Mouse (Mus musculus): ENCODE data around the gene Slc12a6. TPM values are rescaled to one million over a fixed set of nuclear protein-coding genes. Genes with fewer than 3 reads are reported as not detected.

The Slc12a6 gene
- polyA plus RNA-seq, 1 experiment from 2014 or later = 4.1 TPM

DNA sequence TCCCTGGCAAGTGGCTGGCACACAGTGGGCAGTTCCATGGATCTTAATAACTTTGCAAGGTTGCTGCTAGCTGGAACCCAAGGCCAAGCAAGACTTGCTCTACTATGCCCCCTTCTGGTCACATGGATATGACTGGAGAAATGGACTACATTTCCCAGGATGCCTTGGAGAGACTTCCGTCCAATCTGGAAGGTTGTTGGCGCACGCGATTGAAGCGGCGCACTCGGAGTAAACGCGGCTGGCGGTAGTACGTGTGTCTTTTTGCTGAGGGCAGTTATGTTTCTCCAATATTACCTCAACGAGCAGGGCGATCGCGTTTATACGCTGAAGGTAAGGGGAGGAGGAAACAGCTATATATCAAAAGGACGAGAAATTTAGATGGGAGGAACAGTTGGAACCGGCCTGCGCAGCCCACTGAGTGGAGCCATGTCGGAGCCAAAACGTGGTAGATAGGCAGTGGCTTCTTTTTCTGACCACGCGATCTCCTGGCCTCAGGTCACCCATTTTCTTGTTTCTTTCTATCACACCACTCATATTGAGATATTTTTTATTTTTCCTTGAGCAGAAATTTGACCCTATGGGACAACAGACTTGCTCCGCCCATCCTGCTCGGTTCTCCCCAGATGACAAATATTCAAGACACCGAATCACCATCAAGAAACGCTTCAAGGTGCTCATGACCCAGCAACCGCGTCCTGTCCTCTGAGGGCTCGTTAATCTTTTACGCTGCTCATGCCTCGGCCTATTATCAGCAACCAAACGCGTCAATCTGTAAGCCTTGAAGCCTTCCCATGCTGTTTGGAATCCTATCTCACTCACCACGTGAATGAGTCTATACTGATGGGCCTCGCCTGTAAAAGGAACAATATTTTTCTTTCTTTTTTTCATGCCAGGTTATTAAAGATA is 3.6 kb upstream of the Slc12a6 start, which contains the start of gene Nop10:
Gene Nop10 (plus strand): TSS at position 179 of the 906 bp plus-strand sequence.
- peak within 1 kb of the TSS; percentile 72 for H3K27ac ChIP-seq (ENCODE audit: low read depth)
- peak within 1 kb of the TSS; percentile 68 for H3K9ac ChIP-seq (replicated peaks)
- ATAC-seq = peak; percentile 43
- peak within 1 kb of the TSS; percentile 77 for H3K4me2 ChIP-seq (ENCODE audit: low read depth, low read length)
- TF ChIP-seq EP300 (IDR thresholded peaks at IDR 0.05; ENCODE audit: low read depth) (no peak), CTCF (IDR thresholded peaks at IDR 0.05; ENCODE audit: low read depth) (peak; percentile 94)
- no peaks in the 10 kb centered on the region for H3K9me3 ChIP-seq (ENCODE audit: low read length)
- DNase-seq = peak; percentile 82
- peaks cover 19% of the 10 kb centered on the region for H3K4me1 ChIP-seq (ENCODE audit: insufficient read depth)
- no peaks in the 10 kb centered on the region for H3K36me3 ChIP-seq (replicated peaks; ENCODE audit: insufficient read depth, low read length)
- H3K4me3 ChIP-seq (ENCODE audit: low read depth, low read length) = peak within 1 kb of the TSS; percentile 62
- H3K27me3 ChIP-seq (ENCODE audit: insufficient read depth, low read length) = no peaks in the 10 kb centered on the region
- under 1% methylated on average over 36 of the region's 36 CpGs for WGBS (ENCODE audit: insufficient replicate concordance)

DNA sequence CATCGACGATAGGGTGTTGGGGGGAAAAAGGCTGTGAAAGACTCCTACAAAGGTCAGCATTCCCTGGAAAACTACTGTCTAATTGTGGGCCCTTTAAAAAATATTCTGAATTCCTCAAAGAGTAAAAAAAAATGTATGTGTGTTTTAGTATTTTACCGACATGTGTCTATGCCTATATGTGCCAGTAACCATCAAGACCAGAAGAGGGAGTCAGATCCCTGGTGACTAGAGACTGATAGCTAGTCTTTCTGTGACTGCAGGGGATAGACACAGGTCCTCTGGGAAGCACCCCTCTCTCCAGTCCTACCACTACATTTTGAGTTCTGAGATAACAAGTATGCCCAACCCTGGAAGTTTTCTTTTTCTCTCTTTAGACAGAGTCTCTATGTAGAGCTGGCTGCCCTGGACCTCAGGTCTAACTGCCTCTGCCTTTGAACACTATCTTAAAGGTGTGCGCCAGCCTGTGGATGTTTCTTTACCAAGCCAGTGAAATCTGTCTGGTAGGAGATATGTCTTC is 2.8 kb upstream of the Slc12a6 start:
- Histone ChIP-seq H3K4me3 (ENCODE audit: low read depth, low read length) (peak overlapping the region; percentile 62), H3K4me2 (ENCODE audit: low read depth, low read length) (peak overlapping the region; percentile 77), H3K27ac (ENCODE audit: low read depth) (peak overlapping the region; percentile 72), H3K4me1 (ENCODE audit: insufficient read depth) (peaks cover 21% of the 10 kb centered on the region), H3K9me3 (ENCODE audit: low read length) (no peaks in the 10 kb centered on the region), H3K9ac (replicated peaks) (peak overlapping the region; percentile 68), H3K27me3 (ENCODE audit: insufficient read depth, low read length) (no peaks in the 10 kb centered on the region), H3K36me3 (replicated peaks; ENCODE audit: insufficient read depth, low read length) (no peaks in the 10 kb centered on the region)
- no peak for TF ChIP-seq EP300 (IDR thresholded peaks at IDR 0.05; ENCODE audit: low read depth)
- TF ChIP-seq CTCF (IDR thresholded peaks at IDR 0.05; ENCODE audit: low read depth) = peak; percentile 68
- no peak for ATAC-seq
- WGBS (ENCODE audit: insufficient replicate concordance) = 22% methylated on average over 4 of the region's 4 CpGs
- DNase-seq = no peak

DNA sequence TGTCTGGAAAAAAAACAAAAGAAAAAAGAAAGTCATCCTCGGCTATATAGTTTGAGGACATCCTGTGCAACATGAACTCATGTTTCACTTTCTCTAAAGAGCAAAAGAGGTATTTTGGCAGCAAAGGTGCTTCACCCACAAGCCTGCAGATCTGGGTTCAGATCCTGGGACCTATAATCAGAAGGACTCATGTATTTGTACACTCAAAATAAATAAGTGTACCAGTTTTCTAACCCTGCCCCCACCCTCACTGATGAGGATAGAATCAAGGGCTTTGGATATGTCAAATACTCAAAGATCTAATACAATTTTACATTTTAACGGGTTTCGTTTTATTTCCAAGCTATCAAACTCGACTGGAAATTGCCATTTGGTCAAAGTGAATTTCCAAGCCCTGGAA is 1.3 kb upstream of the Slc12a6 start:
- TF ChIP-seq EP300 (IDR thresholded peaks at IDR 0.05; ENCODE audit: low read depth) = no peak
- H3K9ac ChIP-seq (replicated peaks) = no peak overlapping the region
- DNase-seq (no peak), ATAC-seq (no peak)
- H3K36me3 ChIP-seq (replicated peaks; ENCODE audit: insufficient read depth, low read length) = no peaks in the 10 kb centered on the region
- no peak overlapping the region for H3K4me3 ChIP-seq (ENCODE audit: low read depth, low read length)
- WGBS (ENCODE audit: insufficient replicate concordance) = 58% methylated on average over 4 of the region's 4 CpGs
- H3K4me1 ChIP-seq (ENCODE audit: insufficient read depth) = peaks cover 21% of the 10 kb centered on the region
- H3K9me3 ChIP-seq (ENCODE audit: low read length) = no peaks in the 10 kb centered on the region
- H3K4me2 ChIP-seq (ENCODE audit: low read depth, low read length) = 0 out of 2 replicates have a peak overlapping the region, but pooled peaks have one; percentile 92
- no peaks in the 10 kb centered on the region for H3K27me3 ChIP-seq (ENCODE audit: insufficient read depth, low read length)
- H3K27ac ChIP-seq (ENCODE audit: low read depth) = no peak overlapping the region

DNA sequence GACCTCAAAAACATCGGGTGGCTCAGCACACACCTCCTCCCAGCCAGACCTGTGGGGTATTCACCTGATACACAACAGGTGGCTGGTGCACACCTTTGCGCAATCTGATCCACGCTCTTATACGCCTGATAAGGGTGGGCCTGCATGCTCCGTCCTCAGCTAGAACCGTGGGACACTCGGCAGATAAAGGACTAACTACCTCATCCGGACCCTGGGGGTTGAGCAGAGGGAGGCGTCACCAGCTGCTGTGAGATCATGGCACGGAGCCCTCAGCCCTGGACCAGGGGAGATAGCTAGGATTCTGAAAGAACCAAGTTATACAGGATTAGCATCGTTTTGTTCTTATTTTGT is 592 bp downstream of the Slc12a6 start, which contains the start of gene Gm21985:
Gene Gm21985 (plus strand): TSS at position 73 of the 351 bp plus-strand sequence.
- Histone ChIP-seq H3K9ac (replicated peaks) (peak within 1 kb of the TSS; percentile 94), H3K9me3 (ENCODE audit: low read length) (no peaks in the 10 kb centered on the region), H3K27me3 (ENCODE audit: insufficient read depth, low read length) (no peaks in the 10 kb centered on the region), H3K4me3 (ENCODE audit: low read depth, low read length) (peak within 1 kb of the TSS; percentile 87), H3K4me2 (ENCODE audit: low read depth, low read length) (peak within 1 kb of the TSS; percentile 92), H3K36me3 (replicated peaks; ENCODE audit: insufficient read depth, low read length) (peaks cover 1% of the 10 kb centered on the region; the same call in 1 of the 2 replicates), H3K4me1 (ENCODE audit: insufficient read depth) (peaks cover 26% of the 10 kb centered on the region), H3K27ac (ENCODE audit: low read depth) (peak within 1 kb of the TSS; percentile 98)
- under 1% methylated on average over 11 of the region's 11 CpGs for WGBS (ENCODE audit: insufficient replicate concordance)
- TF ChIP-seq CTCF (IDR thresholded peaks at IDR 0.05; ENCODE audit: low read depth) (no peak), EP300 (IDR thresholded peaks at IDR 0.05; ENCODE audit: low read depth) (no peak)
- peak; percentile 69 for DNase-seq
- ATAC-seq = peak; percentile 44

DNA sequence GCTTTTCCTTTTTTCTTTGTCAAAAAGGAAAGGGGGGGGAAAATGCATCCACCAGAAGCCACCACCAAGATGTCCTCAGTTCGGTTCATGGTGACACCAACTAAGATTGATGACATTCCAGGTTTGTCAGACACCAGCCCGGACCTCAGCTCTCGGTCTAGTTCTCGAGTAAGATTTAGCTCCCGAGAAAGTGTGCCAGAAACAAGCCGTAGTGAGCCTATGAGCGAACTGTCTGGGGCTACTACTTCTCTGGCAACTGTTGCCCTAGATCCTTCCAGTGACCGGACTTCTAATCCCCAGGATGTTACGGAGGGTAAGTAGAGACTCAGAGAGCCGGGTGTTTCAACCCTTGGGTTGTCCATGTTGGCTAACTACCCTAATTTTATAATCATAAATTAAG is 1.2 kb downstream of the Slc12a6 start:
- ATAC-seq = no peak

DNA sequence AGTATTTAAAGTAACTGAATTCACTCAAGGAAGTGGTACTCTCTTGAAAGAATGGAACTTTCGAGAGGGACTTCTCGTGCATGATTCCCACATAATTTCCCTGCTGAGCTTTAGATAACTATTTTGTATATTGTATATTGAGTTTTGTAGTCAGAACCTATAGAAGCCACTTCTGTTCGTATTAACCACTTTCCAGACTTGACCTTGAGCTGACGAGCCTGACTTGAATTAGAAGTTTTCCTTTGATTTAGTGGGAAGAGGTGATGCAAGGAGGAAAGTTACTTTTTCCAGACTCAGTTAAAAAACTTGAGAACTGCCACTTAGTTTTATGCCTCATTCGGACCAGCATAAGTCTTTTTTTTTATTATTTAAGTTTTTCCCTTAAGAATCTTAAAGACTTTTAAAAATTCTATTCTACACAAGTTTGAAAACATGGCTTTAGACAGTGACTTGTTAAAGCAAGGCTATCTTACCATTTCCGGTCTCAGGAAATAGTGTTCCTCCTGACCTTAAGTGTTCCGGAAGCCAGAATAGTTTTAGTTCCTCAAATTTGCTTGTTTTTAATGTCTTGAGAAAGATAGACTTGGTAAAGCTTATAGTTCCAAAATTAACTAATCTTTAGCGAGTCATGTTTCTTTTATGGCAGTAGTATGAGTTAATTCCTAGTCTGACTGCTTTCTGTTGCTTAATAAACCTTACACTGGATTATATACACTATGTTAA is 2.1 kb downstream of the Slc12a6 start:
- no peaks in the 10 kb centered on the region for H3K9me3 ChIP-seq (ENCODE audit: low read length)
- peak overlapping the region; percentile 87 for H3K4me3 ChIP-seq (ENCODE audit: low read depth, low read length)
- H3K4me2 ChIP-seq (ENCODE audit: low read depth, low read length) = peak overlapping the region; percentile 92
- no peak for ATAC-seq
- TF ChIP-seq EP300 (IDR thresholded peaks at IDR 0.05; ENCODE audit: low read depth) (0 out of 2 replicates have a peak, but pooled peaks have one; percentile 24), CTCF (IDR thresholded peaks at IDR 0.05; ENCODE audit: low read depth) (no peak)
- peak overlapping the region; percentile 94 for H3K9ac ChIP-seq (replicated peaks)
- DNase-seq = no peak
- H3K27me3 ChIP-seq (ENCODE audit: insufficient read depth, low read length) = no peaks in the 10 kb centered on the region
- WGBS (ENCODE audit: insufficient replicate concordance) = 24% methylated on average over 8 of the region's 8 CpGs
- peaks cover 4% of the 10 kb centered on the region for H3K36me3 ChIP-seq (replicated peaks; ENCODE audit: insufficient read depth, low read length)
- H3K4me1 ChIP-seq (ENCODE audit: insufficient read depth) = peaks cover 24% of the 10 kb centered on the region
- H3K27ac ChIP-seq (ENCODE audit: low read depth) = peak overlapping the region; percentile 98

More for the DNA sequence above, 1.2 kb downstream of the Slc12a6 start:
- Histone ChIP-seq H3K4me3 (ENCODE audit: low read depth, low read length) (peak overlapping the region; percentile 87), H3K36me3 (replicated peaks; ENCODE audit: insufficient read depth, low read length) (peaks cover 4% of the 10 kb centered on the region), H3K9me3 (ENCODE audit: low read length) (no peaks in the 10 kb centered on the region), H3K4me1 (ENCODE audit: insufficient read depth) (peaks cover 26% of the 10 kb centered on the region), H3K4me2 (ENCODE audit: low read depth, low read length) (peak overlapping the region; percentile 92), H3K9ac (replicated peaks) (peak overlapping the region; percentile 94), H3K27me3 (ENCODE audit: insufficient read depth, low read length) (no peaks in the 10 kb centered on the region), H3K27ac (ENCODE audit: low read depth) (peak overlapping the region; percentile 98)
- TF ChIP-seq EP300 (IDR thresholded peaks at IDR 0.05; ENCODE audit: low read depth) (no peak), CTCF (IDR thresholded peaks at IDR 0.05; ENCODE audit: low read depth) (no peak)
- DNase-seq = no peak
- 21% methylated on average over 10 of the region's 10 CpGs for WGBS (ENCODE audit: insufficient replicate concordance)
